Mouse (Mus musculus) forebrain, postnatal 0 days (tissue): ENCODE results near the gene Zfp592. TPM values are rescaled to one million over a fixed set of nuclear protein-coding genes. Genes with fewer than 3 reads are reported as not detected.

ENCODE experiments used
- ATAC-seq: fragments of 200-750 bp; cut with Nextera tagmentation; 2 replicates; pipeline ENCODE4 v1.8.0; 2017; ENCODE audit warnings: mild to moderate bottlenecking, moderate library complexity
- DNase-seq: peaks from one replicate; pipeline ENCODE4 v3.0.0-alpha.2; 2015
- H3K27ac ChIP-seq: fragments of 300-500 bp; sonication (generic); 2 replicates; pipeline ENCODE4 v1.5.1; 2014; ENCODE audit warnings: low read depth, mild to moderate bottlenecking, antibody characterized with exemption, low read length, moderate library complexity, mixed read lengths
- H3K27me3 ChIP-seq: fragments of 300-500 bp; sonication (generic); 2 replicates; pipeline ENCODE4 v1.6.1; 2014; ENCODE audit warnings: mild to moderate bottlenecking, low read length, mixed read lengths; ENCODE audit not compliant: insufficient read depth
- H3K36me3 ChIP-seq: fragments of 300-500 bp; sonication (generic); 2 replicates; pipeline ENCODE4 v1.6.1; 2014; ENCODE audit warnings: mild to moderate bottlenecking, moderate library complexity; ENCODE audit not compliant: insufficient read depth
- H3K4me1 ChIP-seq: fragments of 300-500 bp; sonication (generic); 2 replicates; pipeline ENCODE4 v1.6.1; 2014; ENCODE audit warnings: antibody characterized with exemption; ENCODE audit not compliant: insufficient read depth
- H3K4me2 ChIP-seq: fragments of 300-500 bp; sonication (generic); 2 replicates; pipeline ENCODE4 v1.6.1; 2014; ENCODE audit warnings: low read depth, mild to moderate bottlenecking, moderate library complexity
- H3K4me3 ChIP-seq: fragments of 300-500 bp; sonication (generic); 2 replicates; pipeline ENCODE4 v1.5.1; 2014; ENCODE audit warnings: low read depth, low read length, mixed read lengths
- H3K9ac ChIP-seq: fragments of 300-500 bp; sonication (generic); 2 replicates; pipeline ENCODE4 v1.6.1; 2014; ENCODE audit warnings: mild to moderate bottlenecking
- H3K9me3 ChIP-seq: fragments of 300-500 bp; sonication (generic); 2 replicates; pipeline ENCODE4 v1.6.1; 2016; ENCODE audit warnings: low read length
- CTCF ChIP-seq: sonication (generic); IDR thresholded peaks from 2 replicates; pipeline ENCODE4 v1.5.1; 2016; ENCODE audit warnings: antibody characterized with exemption, control low read depth, low read depth
- WGBS: fragments of 180-500 bp; shearing (Covaris S2); extraction: QIAGEN DNeasy Blood & Tissue Kit; methylation state at CpG from one replicate; pipeline ENCODE4 v1.1.7; 2014; 5-methylcytosine and 5-hydroxymethylcytosine counted together
- polyA plus RNA-seq: library from polyadenylated mRNA; unstranded; fragments of >200 nt; fragmentation: Nextera tagmentation; extraction: Ambion mirVana; gene quantifications from 2 replicates; pipeline ENCODE4 v1.2.1, GENCODE M21; 2015
- total RNA-seq: library from RNA; depleted of rRNA; stranded (reverse); fragments of >200 nt; gene quantifications from 2 replicates; pipeline ENCODE4 v1.2.3, GENCODE M21; 2014

The Zfp592 gene
- total and polyA plus RNA-seq, 2 experiments from 2014 or later = 5.2 to 22.1 TPM

- Histone ChIP-seq H3K36me3 (no peaks in the 10 kb centered on the region), H3K4me1 (peaks cover 24% of the 10 kb centered on the region), H3K4me3 (peak overlapping the region; percentile 92), H3K27ac (peak overlapping the region; percentile 94), H3K27me3 (no peaks in the 10 kb centered on the region), H3K9me3 (no peaks in the 10 kb centered on the region), H3K4me2 (peak overlapping the region; percentile 74), H3K9ac (peak overlapping the region; percentile 98)
- 1% methylated on average over 38 of the region's 58 CpGs for WGBS
- peak; percentile 27; the same call in 1 of the 2 replicates for TF ChIP-seq CTCF
- DNase-seq = peak; percentile 55
- peak; percentile 84 for ATAC-seq
Measured at GRCm38 (mm10) chr7:80993834-80994662, 567 bp downstream of the Zfp592 start.

GRCm38 (mm10) chr7:80994663-80995005 is 1.2 kb downstream of the Zfp592 start:
- Histone ChIP-seq H3K4me1 (peaks cover 24% of the 10 kb centered on the region), H3K4me3 (peak overlapping the region; percentile 92), H3K27me3 (no peaks in the 10 kb centered on the region), H3K9me3 (no peaks in the 10 kb centered on the region), H3K27ac (no peak overlapping the region), H3K9ac (peak overlapping the region; percentile 98), H3K36me3 (no peaks in the 10 kb centered on the region), H3K4me2 (peak overlapping the region; percentile 74)
- 39% methylated on average over 6 of the region's 6 CpGs for WGBS
- ATAC-seq = no peak
- no peak for TF ChIP-seq CTCF
- no peak for DNase-seq

- no peak for ATAC-seq
- H3K9me3 ChIP-seq = no peaks in the 10 kb centered on the region
- no peak overlapping the region for H3K27ac ChIP-seq
- no peaks in the 10 kb centered on the region for H3K27me3 ChIP-seq
- no peak overlapping the region for H3K9ac ChIP-seq
- no peak for DNase-seq
- H3K4me3 ChIP-seq = no peak overlapping the region
- H3K4me2 ChIP-seq = peak overlapping the region; percentile 74; the same call in 1 of the 2 replicates
- WGBS = 68% methylated on average over 3 of the region's 3 CpGs
- no peak for TF ChIP-seq CTCF
- no peaks in the 10 kb centered on the region for H3K36me3 ChIP-seq
- H3K4me1 ChIP-seq = peaks cover 24% of the 10 kb centered on the region
Measured at GRCm38 (mm10) chr7:80995266-80996146, 2.0 kb downstream of the Zfp592 start.

DNA sequence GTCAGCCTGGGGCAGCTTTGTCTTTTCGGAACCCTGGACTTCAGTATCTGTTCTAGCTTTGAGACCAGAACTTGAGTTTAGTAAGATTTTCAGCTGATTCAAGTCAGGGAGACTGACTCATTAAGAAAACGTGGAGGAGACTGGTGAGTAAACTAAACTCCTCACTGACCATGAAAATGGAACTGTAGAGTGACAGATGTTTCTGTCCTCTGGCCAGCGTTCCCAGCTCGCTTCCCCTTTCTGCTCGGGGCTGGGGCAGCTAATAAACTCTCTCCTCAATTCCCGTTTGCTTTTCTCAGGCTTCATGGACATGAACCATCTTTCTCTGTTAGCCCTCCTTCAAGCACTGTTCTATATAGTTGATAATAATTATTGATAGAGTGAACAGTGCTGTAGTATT is 4.3 kb downstream of the Zfp592 start:
- no peak overlapping the region for H3K9ac ChIP-seq
- WGBS = 76% methylated on average over 6 of the region's 6 CpGs
- ATAC-seq = no peak
- H3K36me3 ChIP-seq = no peaks in the 10 kb centered on the region
- no peaks in the 10 kb centered on the region for H3K27me3 ChIP-seq
- no peak for DNase-seq
- no peak overlapping the region for H3K4me2 ChIP-seq
- peaks cover 14% of the 10 kb centered on the region for H3K4me1 ChIP-seq
- H3K27ac ChIP-seq = no peak overlapping the region
- no peak overlapping the region for H3K4me3 ChIP-seq
- H3K9me3 ChIP-seq = no peaks in the 10 kb centered on the region
- TF ChIP-seq CTCF = no peak

- no peak for ATAC-seq
- no peak for DNase-seq
- Histone ChIP-seq H3K27ac (no peak overlapping the region), H3K9me3 (no peaks in the 10 kb centered on the region), H3K9ac (no peak overlapping the region), H3K4me3 (no peak overlapping the region), H3K4me1 (peaks cover 12% of the 10 kb centered on the region), H3K27me3 (no peaks in the 10 kb centered on the region), H3K4me2 (no peak overlapping the region), H3K36me3 (no peaks in the 10 kb centered on the region)
- WGBS = 94% methylated on average over 2 of the region's 2 CpGs
- no peak for TF ChIP-seq CTCF
Measured at GRCm38 (mm10) chr7:80999536-80999935, 6.1 kb downstream of the Zfp592 start.

- Histone ChIP-seq H3K9me3 (no peaks in the 10 kb centered on the region), H3K4me3 (no peak overlapping the region), H3K36me3 (no peaks in the 10 kb centered on the region), H3K4me2 (no peak overlapping the region), H3K27ac (no peak overlapping the region), H3K27me3 (no peaks in the 10 kb centered on the region), H3K9ac (no peak overlapping the region), H3K4me1 (no peaks in the 10 kb centered on the region)
- TF ChIP-seq CTCF = no peak
- DNase-seq (no peak), ATAC-seq (no peak)
- 54% methylated on average over 5 of the region's 5 CpGs for WGBS
Measured at GRCm38 (mm10) chr7:81001844-81002243, 8.4 kb downstream of the Zfp592 start.
